Mouse (Mus musculus) urinary bladder, adult 18-20 months (tissue): Measurements from ENCODE around the gene Ppp4r1.
A peak's percentile ranks its signal among the peaks of the same experiment; 100 is the strongest.

Source experiments
- DNase-seq, 2 experiments: peaks; one replicate each; pipeline ENCODE4 v3.0.0; 2022; ENCODE audit warnings: low spot score in 2 of 2, mixed read lengths in 2 of 2

Ppp4r1 gene

GRCm38 (mm10) chr17:65771951-65772934 lies 10.1 kb upstream of the Ppp4r1 start, which contains the start of gene Rab31:
Rab31 (minus strand) TSS chr17:65772752.
- DNase-seq: peak; percentile 80 to 81

- DNase-seq: no peak
Observed at GRCm38 (mm10) chr17:65773617-65774016, 8.8 kb upstream of the Ppp4r1 start.

DNA sequence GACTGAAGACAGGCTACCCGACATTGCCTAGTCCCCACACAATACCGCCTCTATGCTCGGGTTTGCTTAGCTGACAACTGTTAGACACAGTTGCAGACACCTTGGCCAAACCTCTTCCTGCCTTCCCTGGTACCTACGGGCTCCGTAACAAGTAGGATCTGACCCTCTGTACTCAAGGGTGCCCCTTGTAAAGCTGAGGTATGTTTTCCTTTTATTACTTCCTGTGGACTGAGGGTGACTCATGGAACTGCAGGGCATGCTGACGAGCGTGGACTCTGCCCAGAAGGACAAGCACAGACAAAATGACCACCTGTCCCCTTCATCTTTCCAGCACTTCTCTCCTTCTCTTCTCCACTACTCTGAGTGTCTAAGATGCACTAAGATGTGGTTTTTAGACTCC lies 7.9 kb upstream of the Ppp4r1 start:
- peak in 1 of 2 experiments; percentile 27 for DNase-seq

- DNase-seq: no peak
Observed at GRCm38 (mm10) chr17:65776228-65776627, 6.1 kb upstream of the Ppp4r1 start.

GRCm38 (mm10) chr17:65777461-65777860 lies 4.9 kb upstream of the Ppp4r1 start:
- no peak for DNase-seq

DNA sequence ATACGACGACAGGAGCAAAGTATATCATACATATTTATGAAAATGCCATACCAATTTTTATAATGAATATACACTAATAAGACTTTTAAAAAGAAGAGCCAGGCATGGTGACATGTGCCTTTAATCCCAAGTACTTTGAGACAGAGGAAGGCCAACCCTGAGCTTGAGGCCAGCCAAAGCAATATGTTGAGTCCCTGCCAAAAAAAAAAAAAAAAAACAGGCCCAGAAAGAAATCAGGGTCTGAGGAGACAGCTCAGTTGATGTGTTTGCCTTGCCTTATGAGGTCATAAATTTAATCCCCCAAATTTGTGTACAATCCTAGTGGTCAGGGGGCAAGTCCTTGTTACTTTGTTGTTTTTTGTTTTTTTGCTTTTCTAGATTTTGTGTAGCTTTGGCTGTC lies 1.4 kb upstream of the Ppp4r1 start:
- DNase-seq: no peak

DNA sequence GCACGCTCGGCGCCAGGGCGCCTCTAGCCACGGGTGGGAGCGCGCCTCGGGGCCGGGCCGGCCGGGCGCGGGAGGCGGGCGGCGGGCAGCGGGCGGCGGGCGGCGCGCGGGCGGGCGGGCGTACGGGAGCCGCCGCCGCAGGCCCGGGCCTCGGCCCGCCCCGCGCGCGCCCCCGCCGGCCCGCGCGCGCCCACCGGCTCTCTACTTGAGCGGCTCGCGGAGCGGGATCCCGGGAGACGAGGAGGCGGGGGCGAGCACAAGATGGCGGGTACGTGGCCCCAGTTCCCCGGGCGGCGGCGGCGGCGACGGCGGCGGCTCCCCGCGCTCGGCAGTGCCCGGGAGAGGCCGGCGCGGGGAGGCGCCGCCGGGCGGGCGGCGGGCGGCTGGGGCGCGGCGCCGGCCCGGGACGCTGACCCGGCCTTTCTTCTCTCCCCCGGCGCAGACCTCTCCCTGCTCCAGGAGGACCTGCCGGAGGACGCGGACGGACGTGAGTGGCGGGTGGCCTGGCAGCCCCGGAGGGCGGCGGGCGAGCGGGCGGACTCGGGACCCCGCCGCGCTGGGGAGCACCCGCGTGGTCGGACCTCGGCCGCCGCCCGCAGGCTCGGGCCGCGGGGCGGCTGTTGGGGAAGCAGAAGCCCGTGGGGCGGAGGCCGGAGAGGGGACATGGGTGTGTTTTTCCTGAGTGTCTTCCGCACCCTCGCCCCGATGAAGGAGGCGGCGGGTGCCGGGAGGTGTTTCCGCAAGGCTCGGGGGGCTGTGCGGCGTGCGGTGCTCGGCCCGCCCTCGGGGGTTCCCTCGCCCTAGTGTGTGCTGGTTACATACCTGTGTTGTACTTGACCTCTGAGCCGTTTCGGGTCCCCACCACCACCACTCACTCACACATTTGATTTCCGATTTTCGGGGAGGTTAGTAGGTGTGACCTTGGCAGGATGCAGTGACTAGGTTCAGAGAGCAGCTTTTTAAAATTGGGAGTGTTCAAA lies 1.1 kb downstream of the Ppp4r1 start:
- peak; percentile 45 to 60 for DNase-seq

DNA sequence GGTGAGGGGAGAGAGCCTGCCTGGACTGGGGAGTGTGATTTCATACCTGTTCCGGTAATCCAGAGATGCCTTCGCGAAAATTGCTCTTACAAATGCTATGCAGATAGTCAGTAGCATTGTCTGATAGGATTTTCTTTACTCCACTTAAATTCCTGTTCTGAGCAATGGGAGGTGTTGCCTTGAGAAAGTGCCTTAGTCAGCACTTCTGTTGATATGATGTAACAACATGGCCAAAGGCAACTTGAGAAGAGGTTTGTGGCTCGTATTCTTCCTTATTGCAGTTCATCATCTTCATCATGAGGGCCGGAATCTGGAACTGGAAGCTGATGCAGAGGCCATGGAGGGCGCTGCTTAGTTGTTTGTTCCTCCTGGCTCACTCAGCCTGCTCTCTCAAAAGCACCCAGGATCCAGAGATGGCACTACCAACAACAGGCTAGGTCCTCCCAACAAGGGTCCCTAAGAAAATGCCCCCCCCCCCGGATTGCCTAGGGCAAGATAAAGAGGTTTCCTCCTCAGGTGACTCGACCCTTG lies 2.3 kb downstream of the Ppp4r1 start:
- no peak for DNase-seq

DNA sequence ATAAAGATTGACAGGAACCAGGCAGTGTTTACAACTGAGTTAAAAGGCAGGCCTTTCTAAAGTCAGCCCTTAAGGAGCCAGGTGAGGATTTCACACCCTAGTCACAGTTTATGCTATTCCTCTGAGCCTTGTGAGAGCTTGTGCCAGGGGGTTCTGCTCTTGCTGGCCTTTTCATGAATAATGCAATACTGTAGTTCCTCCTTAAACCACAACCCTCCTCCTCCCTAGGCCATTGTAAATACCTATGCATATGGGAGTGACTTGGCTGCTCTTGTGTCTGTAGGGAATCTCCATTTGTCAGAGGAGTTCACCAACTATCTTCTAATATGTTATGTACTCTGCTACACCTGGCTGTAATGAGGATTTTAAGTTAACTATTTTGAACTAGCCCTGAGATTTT lies 3.3 kb downstream of the Ppp4r1 start:
- DNase-seq: no peak

DNA sequence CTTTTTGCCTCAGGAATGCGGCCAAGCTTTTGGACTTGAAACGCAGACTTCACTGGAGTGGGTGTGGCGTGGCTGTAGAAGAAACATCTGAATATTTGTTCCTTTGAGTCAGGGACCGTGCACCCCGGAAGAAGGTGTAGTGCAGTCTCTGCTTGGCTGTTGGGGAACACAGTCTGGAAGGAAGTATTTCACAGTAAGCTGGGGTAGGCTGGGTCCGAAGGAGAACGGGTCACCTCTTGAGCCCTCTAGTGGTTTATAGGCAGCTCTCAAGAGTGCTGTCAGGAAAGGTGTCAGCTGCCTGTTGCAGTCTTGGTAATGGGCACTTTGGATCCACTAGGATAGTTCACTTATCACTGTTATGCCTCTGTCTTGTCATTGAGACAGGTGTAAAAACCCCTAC lies 3.9 kb downstream of the Ppp4r1 start:
- no peak for DNase-seq

DNA sequence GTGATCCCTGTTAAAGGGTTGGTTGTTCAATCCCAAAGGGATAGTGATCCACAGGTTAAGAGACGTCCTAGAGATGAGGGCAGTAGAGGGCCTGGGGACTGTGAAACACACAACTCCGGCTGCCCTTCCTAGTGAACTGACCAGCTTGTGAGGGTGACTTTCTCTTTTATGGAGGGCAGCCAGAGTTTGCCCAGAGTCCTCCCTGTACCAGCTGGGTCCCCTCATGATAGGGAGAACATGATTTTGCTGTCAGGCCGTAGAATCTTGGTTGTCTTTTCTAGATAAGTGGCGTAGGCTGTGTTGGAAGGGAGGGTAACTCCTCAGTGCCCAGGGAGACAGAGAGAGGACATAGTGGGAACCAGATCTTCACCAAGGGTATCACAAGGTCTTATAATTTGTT lies 4.9 kb downstream of the Ppp4r1 start:
- no peak for DNase-seq

- no peak for DNase-seq
Observed at GRCm38 (mm10) chr17:65788542-65789291, 6.3 kb downstream of the Ppp4r1 start.

DNA sequence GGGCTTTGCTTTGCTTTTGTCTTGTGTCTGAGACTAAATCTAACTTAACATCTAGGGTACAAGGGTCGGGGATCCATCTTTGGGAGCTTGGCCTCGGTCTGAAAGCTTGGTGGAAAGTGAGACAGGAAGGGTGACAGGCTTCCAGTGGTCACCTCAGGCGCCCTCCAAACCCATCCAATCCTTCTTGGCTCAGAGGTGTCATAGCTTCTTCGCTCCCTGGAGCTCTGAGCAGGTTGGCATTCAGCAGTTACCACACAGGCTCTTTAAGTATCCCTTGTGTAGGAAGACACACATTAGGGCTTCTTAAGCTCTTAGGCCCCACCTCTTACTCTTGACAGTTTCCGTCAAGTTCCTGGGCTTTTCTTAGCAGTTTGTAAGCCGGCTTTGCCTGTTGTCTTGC lies 7.2 kb downstream of the Ppp4r1 start:
- no peak for DNase-seq

DNA sequence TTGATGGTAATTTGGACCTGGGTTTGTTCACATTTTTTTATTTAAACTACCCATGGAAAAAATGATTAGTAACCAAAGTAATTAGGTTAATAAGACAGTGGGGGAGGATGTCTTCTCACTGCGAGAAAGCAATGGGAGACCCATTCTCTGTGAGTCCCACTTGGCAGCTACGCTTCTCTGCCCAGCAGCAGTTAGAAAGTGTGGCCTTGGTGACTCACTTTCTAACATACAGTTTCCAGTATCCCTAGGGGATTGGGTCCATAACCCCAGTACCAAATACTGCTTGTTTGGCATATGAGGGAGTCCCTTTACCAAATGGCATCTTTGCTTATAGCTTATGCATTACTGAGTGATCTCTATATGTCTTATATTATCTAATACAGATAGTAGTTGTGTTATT lies 8.8 kb downstream of the Ppp4r1 start:
- DNase-seq: no peak

GRCm38 (mm10) chr17:65793307-65793930 lies 11.0 kb downstream of the Ppp4r1 start:
- DNase-seq: no peak

DNA sequence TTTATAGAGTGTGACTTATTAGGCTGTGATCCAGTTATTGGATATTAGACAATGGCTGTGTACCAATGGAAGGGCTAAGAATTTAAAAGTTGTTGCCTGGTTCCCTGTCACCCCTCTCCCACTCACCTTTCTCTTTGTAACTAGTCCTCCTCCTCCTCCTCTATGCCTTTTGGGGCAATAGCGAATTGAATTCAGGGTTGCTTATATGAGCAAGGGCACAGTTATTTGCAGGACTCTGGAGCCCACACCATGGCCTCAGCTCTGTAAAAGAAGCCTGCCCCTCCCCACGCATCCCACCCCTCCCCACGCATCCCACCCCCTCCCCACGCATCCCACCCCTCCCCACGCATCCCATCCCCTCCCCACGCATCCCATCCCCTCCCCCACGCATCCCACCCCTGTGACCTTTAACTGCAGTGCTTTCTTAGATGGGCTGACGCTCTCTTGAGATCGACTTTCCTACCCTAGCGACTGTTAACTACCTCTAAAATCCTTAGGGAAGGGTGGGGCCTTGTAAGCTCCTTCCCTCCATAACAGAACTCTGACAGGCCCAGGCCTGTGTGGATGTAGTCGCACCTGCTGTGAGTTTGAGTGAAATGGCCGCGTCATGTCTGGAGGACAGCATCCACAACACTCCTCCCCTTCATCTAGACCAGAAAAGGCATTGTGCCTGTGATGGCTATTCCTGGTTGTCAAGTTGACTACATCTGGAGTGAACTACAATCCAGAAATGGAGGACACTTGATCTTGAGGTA lies 11.9 kb downstream of the Ppp4r1 start:
- no peak for DNase-seq

DNA sequence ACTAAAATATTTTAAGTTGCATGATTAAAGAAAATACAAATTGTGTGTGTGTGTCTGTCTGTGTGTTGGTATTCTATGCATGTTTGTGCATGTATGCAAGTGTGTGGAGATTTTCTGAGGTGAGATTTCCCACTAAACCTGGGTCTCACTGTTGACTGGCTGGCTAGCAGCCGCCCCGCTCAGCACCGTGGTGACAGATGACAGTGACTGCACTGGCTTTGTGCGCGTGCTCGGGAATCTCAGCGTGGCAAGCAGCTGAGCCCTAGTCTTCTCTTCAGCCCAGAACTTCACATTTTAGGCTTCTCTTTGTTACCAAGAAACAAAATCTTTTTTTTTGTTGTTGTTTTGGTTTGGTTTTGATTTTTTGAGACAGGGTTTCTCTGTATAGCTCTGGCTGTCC lies 13.7 kb downstream of the Ppp4r1 start:
- DNase-seq: no peak

- DNase-seq: no peak
Observed at GRCm38 (mm10) chr17:65798446-65798845, 16.1 kb downstream of the Ppp4r1 start.

GRCm38 (mm10) chr17:65799353-65799752 lies 17.0 kb downstream of the Ppp4r1 start:
- no peak for DNase-seq

GRCm38 (mm10) chr17:65800451-65800850 lies 18.1 kb downstream of the Ppp4r1 start:
- no peak for DNase-seq
